Mouse (Mus musculus) ES-E14 (cell line): ENCODE measurements around the gene Fhit.

Experiments used
- CHD2 ChIP-seq: IDR thresholded peaks from 2 replicates; pipeline ENCODE4 v1.6.1; 2014; ENCODE audit warnings: mild to moderate bottlenecking, low read depth, low read length, inconsistent platforms
- ZC3H11A ChIP-seq: IDR thresholded peaks from 2 replicates; pipeline ENCODE4 v1.6.1; 2012; ENCODE audit warnings: low read depth, mild to moderate bottlenecking, inconsistent platforms, low read length, borderline replicate concordance
- ZNF384 ChIP-seq: IDR thresholded peaks from 2 replicates; pipeline ENCODE4 v1.6.1; 2012; ENCODE audit warnings: low read depth, low read length, inconsistent platforms

DNA sequence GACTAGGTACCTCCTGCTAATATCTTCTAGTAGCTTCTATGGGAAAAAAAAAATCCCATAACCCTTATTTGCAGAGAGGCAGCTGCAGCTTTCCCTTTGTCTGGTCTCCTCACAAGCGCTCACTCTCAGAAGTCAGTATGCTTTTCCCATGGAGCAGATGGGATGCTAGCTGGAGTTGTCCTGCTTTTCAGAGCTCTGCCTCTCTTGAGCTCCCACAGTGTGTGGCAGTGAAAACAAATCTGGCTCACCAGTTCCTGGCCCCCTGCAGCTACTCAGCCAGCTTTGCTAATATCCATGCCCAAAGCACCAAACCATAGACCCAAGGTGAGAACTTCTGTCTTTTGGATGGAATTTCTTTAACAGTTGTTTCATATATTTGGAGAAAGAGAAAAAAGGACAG is 1510.4 kb downstream of the Fhit start:
- TF ChIP-seq ZNF384 = no peak
- no peak for TF ChIP-seq ZC3H11A
- no peak for TF ChIP-seq CHD2
